Mouse (Mus musculus) liver, embryonic 13.5 days (tissue): Measurements from ENCODE around the gene Olfr1357. TPM values are rescaled to one million over a fixed set of nuclear protein-coding genes. Genes with fewer than 3 reads are reported as not detected.

Experiments
- ATAC-seq: fragments of 200-750 bp; cut with Nextera tagmentation; 2 replicates; pipeline ENCODE4 v1.8.0; 2017; ENCODE audit warnings: low read depth, mild to moderate bottlenecking, moderate number of reproducible peaks, moderate library complexity
- DNase-seq: peaks from one replicate; pipeline ENCODE4 v3.0.0; 2022
- H3K27ac ChIP-seq: fragments of 300-500 bp; sonication (generic); 2 replicates; pipeline ENCODE4 v1.5.1; 2015; ENCODE audit warnings: moderate library complexity, mild to moderate bottlenecking, inconsistent platforms
- H3K27me3 ChIP-seq: fragments of 300-500 bp; sonication (generic); 2 replicates; pipeline ENCODE4 v1.6.1; 2015; ENCODE audit warnings: mild to moderate bottlenecking, inconsistent platforms
- H3K36me3 ChIP-seq: fragments of 300-500 bp; sonication (generic); 2 replicates; pipeline ENCODE4 v1.6.1; 2015; ENCODE audit warnings: mild to moderate bottlenecking, inconsistent platforms
- H3K4me1 ChIP-seq: fragments of 300-500 bp; sonication (generic); replicated peaks from 2 replicates; pipeline ENCODE4 v1.6.1; 2015; ENCODE audit warnings: inconsistent platforms
- H3K4me2 ChIP-seq: fragments of 300-500 bp; sonication (generic); 2 replicates; pipeline ENCODE4 v1.6.1; 2015; ENCODE audit warnings: inconsistent platforms, mild to moderate bottlenecking, moderate library complexity
- H3K4me3 ChIP-seq: fragments of 300-500 bp; sonication (generic); replicated peaks from 2 replicates; pipeline ENCODE4 v1.5.1; 2015; ENCODE audit warnings: mild to moderate bottlenecking, inconsistent platforms
- H3K9ac ChIP-seq: fragments of 300-500 bp; sonication (generic); 2 replicates; pipeline ENCODE4 v1.6.1; 2015; ENCODE audit warnings: mild to moderate bottlenecking, inconsistent platforms
- H3K9me3 ChIP-seq: fragments of 300-500 bp; sonication (generic); replicated peaks from 2 replicates; pipeline ENCODE4 v1.6.1; 2016; ENCODE audit warnings: inconsistent platforms
- WGBS: fragments of 180-500 bp; shearing (Covaris S2); methylation state at CpG from one replicate; pipeline ENCODE4 v1.1.7; 2015; ENCODE audit not compliant: insufficient replicate concordance; 5-methylcytosine and 5-hydroxymethylcytosine counted together
- polyA plus RNA-seq: library from polyadenylated mRNA; unstranded; fragments of >200 nt; fragmentation: Nextera tagmentation; extraction: Ambion mirVana; gene quantifications from 2 replicates; pipeline ENCODE4 v1.2.1, GENCODE M21; 2015

Olfr1357 gene
- polyA plus RNA-seq, 1 experiment from 2014 or later, result not detected

- peaks cover 3% of the 10 kb centered on the region; the same call in 1 of the 2 replicates for H3K4me1 ChIP-seq
- 66% methylated on average over 5 of the region's 5 CpGs for whole genome bisulfite sequencing
- H3K9ac ChIP-seq, result no peak overlapping the region
- ATAC-seq, result no peak
- H3K36me3 ChIP-seq, result 0 out of 2 replicates have a peak, but pooled peaks cover 6% of the 10 kb centered on the region
- H3K27me3 ChIP-seq, result peaks cover 77% of the 10 kb centered on the region
- H3K27ac ChIP-seq, result no peak overlapping the region
- no peak for DNase-seq
- no peak overlapping the region for H3K4me2 ChIP-seq
- H3K9me3 ChIP-seq, result no peaks in the 10 kb centered on the region
- H3K4me3 ChIP-seq, result no peak overlapping the region
These were observed 24.1 kb downstream of the Olfr1357 start for GRCm38 (mm10) chr10:78593736-78594135.

- peaks cover 3% of the 10 kb centered on the region; the same call in 1 of the 2 replicates for H3K4me1 ChIP-seq
- no peak overlapping the region for H3K4me2 ChIP-seq
- no peak overlapping the region for H3K27ac ChIP-seq
- no peaks in the 10 kb centered on the region for H3K9me3 ChIP-seq
- DNase-seq (no peak), ATAC-seq (no peak)
- H3K4me3 ChIP-seq, result no peak overlapping the region
- WGBS, result 53% methylated on average over 4 of the region's 4 CpGs
- H3K36me3 ChIP-seq, result peaks cover 9% of the 10 kb centered on the region
- no peak overlapping the region for H3K9ac ChIP-seq
- H3K27me3 ChIP-seq, result peaks cover 77% of the 10 kb centered on the region
These were observed 25.0 kb downstream of the Olfr1357 start for GRCm38 (mm10) chr10:78592856-78593379.

- Histone ChIP-seq H3K9me3 (no peaks in the 10 kb centered on the region), H3K4me3 (peak within 1 kb of the TSS; percentile 52), H3K36me3 (peaks cover 9% of the 10 kb centered on the region), H3K27ac (peak within 1 kb of the TSS; percentile 37), H3K4me2 (peak within 1 kb of the TSS; percentile 57), H3K27me3 (peaks cover 72% of the 10 kb centered on the region), H3K9ac (peak within 1 kb of the TSS; percentile 52), H3K4me1 (peaks cover 3% of the 10 kb centered on the region; the same call in 1 of the 2 replicates)
- ATAC-seq, result 0 out of 2 replicates have a peak, but pooled peaks have one; percentile 47
- DNase-seq, result no peak
- 5% methylated on average over 44 of the region's 54 CpGs for WGBS
These were observed 26.2 kb downstream of the Olfr1357 start, which contains the start of gene Syde1 for GRCm38 (mm10) chr10:78591406-78592328. Gene Syde1 (minus strand): TSS chr10:78591964.

- ATAC-seq, result no peak
- Histone ChIP-seq H3K9me3 (no peaks in the 10 kb centered on the region), H3K9ac (peak overlapping the region; percentile 52), H3K36me3 (peaks cover 9% of the 10 kb centered on the region), H3K4me1 (peaks cover 3% of the 10 kb centered on the region; the same call in 1 of the 2 replicates), H3K4me3 (peak overlapping the region; percentile 52), H3K27me3 (peaks cover 63% of the 10 kb centered on the region), H3K27ac (peak overlapping the region; percentile 37; the same call in 1 of the 2 replicates), H3K4me2 (peak overlapping the region; percentile 57)
- no peak for DNase-seq
- 17% methylated on average over 9 of the region's 9 CpGs for WGBS
These were observed 27.1 kb downstream of the Olfr1357 start for GRCm38 (mm10) chr10:78590744-78591143.

DNA sequence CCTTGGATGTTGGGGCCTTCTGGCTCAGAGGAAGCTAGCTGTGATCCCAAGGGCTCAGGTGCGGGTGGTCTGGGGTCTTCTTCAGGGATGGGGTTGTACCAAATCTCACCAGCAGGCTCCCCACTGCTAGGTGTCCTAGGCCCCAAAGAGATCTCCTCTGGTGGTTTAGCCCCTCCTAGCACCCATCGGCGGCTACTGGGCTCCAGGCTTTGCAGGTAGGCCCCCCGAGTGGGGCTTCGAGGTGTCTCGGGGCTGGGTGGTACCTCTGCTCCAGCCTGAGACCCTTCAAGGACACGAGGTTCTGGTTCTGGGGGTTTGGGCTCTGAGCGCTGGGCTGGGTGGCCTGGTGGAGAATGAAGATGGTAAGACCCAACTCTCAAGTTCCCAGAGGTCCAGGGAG is 28.0 kb downstream of the Olfr1357 start:
- H3K27me3 ChIP-seq, result peaks cover 58% of the 10 kb centered on the region
- ATAC-seq, result no peak
- no peak for DNase-seq
- no peak overlapping the region for H3K27ac ChIP-seq
- no peak overlapping the region for H3K4me2 ChIP-seq
- peaks cover 10% of the 10 kb centered on the region for H3K36me3 ChIP-seq
- no peak overlapping the region for H3K9ac ChIP-seq
- no peak overlapping the region for H3K4me3 ChIP-seq
- WGBS, result 71% methylated on average over 8 of the region's 8 CpGs
- no peaks in the 10 kb centered on the region for H3K9me3 ChIP-seq
- peaks cover 3% of the 10 kb centered on the region; the same call in 1 of the 2 replicates for H3K4me1 ChIP-seq

GRCm38 (mm10) chr10:78589291-78589690 is 28.6 kb downstream of the Olfr1357 start:
- Histone ChIP-seq H3K4me2 (no peak overlapping the region), H3K27me3 (peaks cover 54% of the 10 kb centered on the region), H3K9ac (no peak overlapping the region), H3K4me1 (peaks cover 3% of the 10 kb centered on the region; the same call in 1 of the 2 replicates), H3K9me3 (no peaks in the 10 kb centered on the region), H3K4me3 (no peak overlapping the region), H3K27ac (no peak overlapping the region), H3K36me3 (peaks cover 15% of the 10 kb centered on the region)
- DNase-seq (no peak), ATAC-seq (no peak)
- WGBS, result 81% methylated on average over 18 of the region's 18 CpGs

DNA sequence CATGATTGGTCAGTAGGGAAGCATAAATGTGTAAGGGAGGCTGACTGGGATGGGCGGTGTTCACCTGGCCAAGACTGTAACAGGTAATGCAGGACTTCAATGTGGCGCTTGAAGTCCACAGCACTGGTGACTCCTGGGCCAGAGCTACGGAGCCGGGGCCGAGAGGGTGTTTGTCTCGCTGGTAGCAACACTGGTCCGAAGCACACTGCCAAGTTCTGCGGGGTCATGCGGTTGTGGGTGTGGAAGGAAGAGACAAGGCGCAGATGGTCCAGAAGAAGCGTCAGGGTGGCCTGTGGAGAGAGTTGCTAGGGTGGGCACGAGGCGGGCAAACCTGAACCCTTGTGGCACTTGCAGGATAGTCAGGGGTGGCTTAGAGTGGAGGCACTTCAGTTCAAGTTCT is 31.8 kb downstream of the Olfr1357 start:
- no peak for DNase-seq
- H3K9me3 ChIP-seq, result no peaks in the 10 kb centered on the region
- H3K4me1 ChIP-seq, result no peaks in the 10 kb centered on the region
- H3K27me3 ChIP-seq, result peaks cover 21% of the 10 kb centered on the region
- no peak overlapping the region for H3K9ac ChIP-seq
- no peak for ATAC-seq
- H3K4me3 ChIP-seq, result no peak overlapping the region
- WGBS, result 83% methylated on average over 13 of the region's 13 CpGs
- H3K27ac ChIP-seq, result no peak overlapping the region
- peaks cover 35% of the 10 kb centered on the region for H3K36me3 ChIP-seq
- no peak overlapping the region for H3K4me2 ChIP-seq

GRCm38 (mm10) chr10:78585606-78586005 is 32.3 kb downstream of the Olfr1357 start:
- peaks cover 17% of the 10 kb centered on the region for H3K27me3 ChIP-seq
- H3K9me3 ChIP-seq, result no peaks in the 10 kb centered on the region
- DNase-seq (no peak), ATAC-seq (no peak)
- H3K36me3 ChIP-seq, result peaks cover 39% of the 10 kb centered on the region
- no peak overlapping the region for H3K4me2 ChIP-seq
- H3K27ac ChIP-seq, result no peak overlapping the region
- 77% methylated on average over 22 of the region's 22 CpGs for WGBS
- H3K9ac ChIP-seq, result no peak overlapping the region
- no peaks in the 10 kb centered on the region for H3K4me1 ChIP-seq
- H3K4me3 ChIP-seq, result no peak overlapping the region

DNA sequence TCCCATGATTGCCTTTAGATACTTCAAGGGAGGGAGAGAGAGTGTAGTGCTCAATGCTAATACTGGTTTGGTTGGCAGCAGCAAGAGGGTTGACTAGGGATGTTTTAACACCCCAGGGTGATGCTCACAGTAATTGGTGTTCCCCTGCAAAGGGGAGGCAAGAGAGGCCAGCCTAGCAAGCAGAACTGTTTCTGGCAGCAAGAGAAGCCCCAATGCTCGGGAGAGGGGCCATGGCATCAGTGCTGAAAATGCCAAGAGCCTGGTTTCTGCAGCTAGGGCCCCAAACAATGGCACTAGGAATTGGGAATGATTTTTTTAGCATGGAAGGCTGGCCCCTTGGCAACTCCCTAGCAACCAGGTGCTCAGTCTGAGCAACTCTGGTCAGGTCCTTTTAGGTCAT is 32.9 kb downstream of the Olfr1357 start:
- ATAC-seq (no peak), DNase-seq (no peak)
- Histone ChIP-seq H3K9ac (no peak overlapping the region), H3K27me3 (peaks cover 11% of the 10 kb centered on the region), H3K4me2 (no peak overlapping the region), H3K36me3 (peaks cover 45% of the 10 kb centered on the region), H3K9me3 (no peaks in the 10 kb centered on the region), H3K27ac (no peak overlapping the region), H3K4me3 (no peak overlapping the region), H3K4me1 (no peaks in the 10 kb centered on the region)
- WGBS, result 59% methylated on average over 1 of the region's 1 CpGs

DNA sequence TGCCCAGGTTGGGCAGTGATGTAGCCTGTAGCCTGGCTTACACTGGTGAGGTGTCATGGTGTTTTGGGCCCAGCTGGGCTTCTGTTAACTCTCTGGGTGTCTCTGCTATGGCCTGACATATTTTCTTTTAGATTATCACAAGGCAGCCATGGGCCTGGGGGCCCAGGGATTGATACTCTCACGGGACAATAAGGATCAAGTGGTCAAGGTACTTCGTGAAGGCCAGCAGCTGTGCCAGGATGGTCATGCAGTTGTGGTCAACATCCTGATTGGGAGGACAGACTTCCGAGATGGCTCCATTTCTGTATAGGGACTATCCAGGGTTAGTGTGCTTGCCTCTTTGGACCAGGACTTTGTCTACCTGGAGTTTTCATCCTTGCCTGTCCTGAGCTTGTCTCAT is 33.9 kb downstream of the Olfr1357 start:
- no peak overlapping the region for H3K9ac ChIP-seq
- H3K4me1 ChIP-seq, result no peaks in the 10 kb centered on the region
- ATAC-seq (no peak), DNase-seq (no peak)
- H3K4me3 ChIP-seq, result no peak overlapping the region
- H3K9me3 ChIP-seq, result no peaks in the 10 kb centered on the region
- peaks cover 51% of the 10 kb centered on the region for H3K36me3 ChIP-seq
- WGBS, result 66% methylated on average over 3 of the region's 3 CpGs
- no peak overlapping the region for H3K27ac ChIP-seq
- H3K4me2 ChIP-seq, result no peak overlapping the region
- peaks cover 2% of the 10 kb centered on the region for H3K27me3 ChIP-seq

- Histone ChIP-seq H3K36me3 (peaks cover 53% of the 10 kb centered on the region), H3K9ac (no peak overlapping the region), H3K4me3 (no peak overlapping the region), H3K9me3 (no peaks in the 10 kb centered on the region), H3K27me3 (no peaks in the 10 kb centered on the region), H3K4me1 (no peaks in the 10 kb centered on the region), H3K27ac (no peak overlapping the region), H3K4me2 (no peak overlapping the region)
- no peak for ATAC-seq
- 68% methylated on average over 9 of the region's 9 CpGs for WGBS
- DNase-seq, result no peak
These were observed 34.5 kb downstream of the Olfr1357 start for GRCm38 (mm10) chr10:78583347-78583746.
